Mouse (Mus musculus) stomach, postnatal 0 days (tissue): ENCODE measurements around the gene Gdi2.

Experiments
- CTCF ChIP-seq: IDR thresholded peaks from 2 replicates; pipeline ENCODE4 v1.5.1; 2016; ENCODE audit warnings: antibody characterized with exemption, low read depth, mild to moderate bottlenecking, moderate library complexity
- EP300 ChIP-seq: optimal IDR thresholded peaks from 2 replicates; pipeline ENCODE3; 2016; ENCODE audit warnings: antibody characterized with exemption

- TF ChIP-seq CTCF (peak; percentile 60), EP300 (no peak)
Measured at GRCm38 (mm10) chr13:3590789-3591188, 52.9 kb downstream of the Gdi2 start.
